Mouse (Mus musculus): ENCODE data around the gene Ppp1r3f.

The Ppp1r3f gene

GRCm38 (mm10) chrX:7553474-7553873 lies 20.6 kb downstream of the Ppp1r3f start:
- DNase-seq (ENCODE audit: low spot score), result no peak

DNA sequence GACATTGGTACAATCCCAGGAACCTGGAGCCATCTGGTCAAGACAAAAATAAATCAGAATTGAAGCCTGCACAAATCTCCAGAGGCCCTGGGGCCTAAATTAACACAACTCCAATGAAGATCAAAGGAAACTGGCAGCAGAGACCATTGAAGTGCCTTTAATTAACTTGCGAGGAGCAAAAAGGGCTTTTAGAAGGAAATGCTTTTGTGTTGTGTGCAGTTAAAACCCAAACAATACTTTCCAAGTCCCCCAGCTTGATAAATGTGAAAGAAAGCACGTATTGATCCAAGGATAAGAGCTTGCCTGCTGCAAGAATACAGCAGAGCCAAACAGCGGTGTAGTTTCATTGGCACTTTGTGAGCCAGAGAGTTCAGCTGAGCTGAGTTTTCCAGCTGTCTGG lies 49.1 kb downstream of the Ppp1r3f start:
- DNase-seq (ENCODE audit: low spot score), result no peak
